Mouse (Mus musculus): ENCODE measurements around the gene Adipoq. TPM values are rescaled to one million over a fixed set of nuclear protein-coding genes. Genes with fewer than 3 reads are reported as not detected.
A peak's percentile ranks its signal among the peaks of the same experiment; 100 is the strongest.

Adipoq gene
- polyA plus RNA-seq, 1 experiment: 5.8 TPM

DNA sequence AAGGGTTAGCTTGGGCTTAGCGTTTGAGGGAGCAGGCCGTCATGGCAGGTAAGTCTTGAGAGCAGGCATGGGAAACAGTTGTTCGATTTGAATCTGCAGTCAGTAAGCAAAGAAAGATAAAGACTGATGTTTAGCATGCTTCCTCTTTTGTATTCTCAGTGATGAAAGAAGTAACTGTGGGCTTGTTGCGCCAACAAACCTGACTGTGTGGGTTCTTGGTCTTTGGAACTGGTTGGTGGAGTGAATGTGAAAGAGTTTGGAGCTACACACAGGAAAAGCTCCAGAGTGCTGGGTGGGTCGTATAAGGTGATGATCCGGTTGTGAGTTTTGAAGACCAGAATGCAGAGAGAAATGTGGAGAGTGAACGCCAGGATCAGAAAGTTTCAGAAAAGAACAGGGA, 49.3 kb downstream of the Adipoq start:
- TF ChIP-seq POLR2A (IDR thresholded peaks at IDR 0.05; ENCODE audit: low read depth, low read length) (no peak), CTCF (IDR thresholded peaks at IDR 0.05; ENCODE audit: extremely low read depth, insufficient read depth, insufficient read length, insufficient replicate concordance) (no peak)
- Histone ChIP-seq H3K27me3 (ENCODE audit: control insufficient read depth, insufficient read depth, low read length) (no peaks in the 10 kb centered on the region), H3K4me1 (ENCODE audit: control insufficient read depth, insufficient read depth, insufficient read length) (peaks cover 4% of the 10 kb centered on the region; the same call in 1 of the 2 replicates), H3K27ac (ENCODE audit: insufficient read depth, low read length) (peak overlapping the region; percentile 65), H3K36me3 (ENCODE audit: control insufficient read depth, insufficient read depth, low read length) (no peaks in the 10 kb centered on the region), H3K4me3 (ENCODE audit: extremely low read depth, insufficient read depth, insufficient read length) (peak overlapping the region; percentile 2; the same call in 1 of the 2 replicates)
- WGBS: 41% methylated on average over 7 of the region's 7 CpGs
- DNase-seq (ENCODE audit: low read depth in 1 of 2, low spot score in 2 of 2): no peak

DNA sequence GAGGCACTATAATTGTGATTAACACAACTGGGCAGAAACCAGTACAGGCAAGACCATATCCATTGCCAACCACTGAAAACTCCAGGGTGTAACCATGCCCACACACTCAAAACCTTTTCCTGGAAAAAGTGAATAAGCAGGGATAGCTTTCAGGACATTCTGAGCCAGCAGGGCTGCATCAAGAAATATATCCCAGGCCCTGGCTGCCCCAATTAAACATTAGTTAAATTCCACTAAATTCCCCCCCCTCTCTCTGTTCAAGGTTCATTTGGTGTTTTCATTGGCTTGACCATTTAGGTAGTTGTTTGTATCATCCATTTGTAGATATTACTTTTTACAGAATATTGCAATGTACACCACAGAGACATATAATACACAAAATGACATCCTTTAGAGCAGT, 50.0 kb downstream of the Adipoq start:
- TF ChIP-seq CTCF (IDR thresholded peaks at IDR 0.05; ENCODE audit: extremely low read depth, insufficient read depth, insufficient read length, insufficient replicate concordance) (no peak), POLR2A (IDR thresholded peaks at IDR 0.05; ENCODE audit: low read depth, low read length) (no peak)
- H3K27me3 ChIP-seq (ENCODE audit: control insufficient read depth, insufficient read depth, low read length): no peaks in the 10 kb centered on the region
- H3K36me3 ChIP-seq (ENCODE audit: control insufficient read depth, insufficient read depth, low read length): no peaks in the 10 kb centered on the region
- no peak overlapping the region for H3K27ac ChIP-seq (ENCODE audit: insufficient read depth, low read length)
- peaks cover 4% of the 10 kb centered on the region; the same call in 1 of the 2 replicates for H3K4me1 ChIP-seq (ENCODE audit: control insufficient read depth, insufficient read depth, insufficient read length)
- no peak for DNase-seq (ENCODE audit: low read depth in 1 of 2, low spot score in 2 of 2)
- no peak overlapping the region for H3K4me3 ChIP-seq (ENCODE audit: extremely low read depth, insufficient read depth, insufficient read length)

DNA sequence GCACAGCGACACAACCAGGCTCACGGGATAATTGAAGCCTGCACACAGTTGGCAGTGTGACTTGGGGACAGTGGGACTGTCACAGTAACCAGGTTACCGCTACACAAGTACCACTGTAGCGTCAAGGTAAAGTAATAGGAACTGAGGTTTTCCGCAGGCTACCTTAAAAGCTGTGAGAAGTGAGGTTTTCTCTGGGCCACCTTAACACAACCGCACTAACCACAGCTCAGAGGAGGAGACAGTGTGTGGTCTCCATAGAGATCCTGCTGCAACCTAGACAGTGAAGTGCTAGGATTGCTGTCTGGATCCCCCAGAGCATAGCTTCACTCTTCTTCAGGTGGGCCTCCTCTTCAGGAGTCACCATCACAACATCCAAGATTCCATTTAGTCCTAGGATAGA, 50.5 kb downstream of the Adipoq start:
- WGBS: 69% methylated on average over 6 of the region's 6 CpGs
- DNase-seq (ENCODE audit: low read depth in 1 of 2, low spot score in 2 of 2): no peak
- H3K27me3 ChIP-seq (ENCODE audit: control insufficient read depth, insufficient read depth, low read length): no peaks in the 10 kb centered on the region
- no peak overlapping the region for H3K4me3 ChIP-seq (ENCODE audit: extremely low read depth, insufficient read depth, insufficient read length)
- TF ChIP-seq POLR2A (IDR thresholded peaks at IDR 0.05; ENCODE audit: low read depth, low read length) (no peak), CTCF (IDR thresholded peaks at IDR 0.05; ENCODE audit: extremely low read depth, insufficient read depth, insufficient read length, insufficient replicate concordance) (no peak)
- H3K36me3 ChIP-seq (ENCODE audit: control insufficient read depth, insufficient read depth, low read length): no peaks in the 10 kb centered on the region
- H3K27ac ChIP-seq (ENCODE audit: insufficient read depth, low read length): no peak overlapping the region
- peaks cover 4% of the 10 kb centered on the region; the same call in 1 of the 2 replicates for H3K4me1 ChIP-seq (ENCODE audit: control insufficient read depth, insufficient read depth, insufficient read length)

DNA sequence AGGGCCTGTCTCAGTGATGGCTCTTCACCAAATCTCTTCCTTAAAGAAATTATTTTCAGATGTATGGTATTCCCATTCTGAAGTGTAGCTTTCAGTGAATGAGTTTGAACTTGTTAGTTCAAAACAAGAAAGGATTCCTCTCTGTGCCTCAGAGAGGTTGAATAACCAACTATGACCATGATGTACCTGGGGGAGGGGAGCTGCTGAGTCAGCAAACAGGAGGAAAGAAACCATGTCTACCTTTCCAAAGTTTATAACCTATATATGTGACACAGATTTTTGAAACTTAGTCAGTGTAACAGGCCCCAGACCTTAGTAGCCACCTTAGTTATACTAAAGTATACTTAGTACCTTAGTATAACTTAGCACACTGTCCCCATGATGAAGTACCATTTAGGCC, 55.2 kb downstream of the Adipoq start:
- H3K27ac ChIP-seq (ENCODE audit: insufficient read depth, low read length): no peak overlapping the region
- no peaks in the 10 kb centered on the region for H3K27me3 ChIP-seq (ENCODE audit: control insufficient read depth, insufficient read depth, low read length)
- H3K4me3 ChIP-seq (ENCODE audit: extremely low read depth, insufficient read depth, insufficient read length): no peak overlapping the region
- no peaks in the 10 kb centered on the region for H3K36me3 ChIP-seq (ENCODE audit: control insufficient read depth, insufficient read depth, low read length)
- TF ChIP-seq CTCF (IDR thresholded peaks at IDR 0.05; ENCODE audit: extremely low read depth, insufficient read depth, insufficient read length, insufficient replicate concordance): no peak
- no peak for TF ChIP-seq POLR2A (IDR thresholded peaks at IDR 0.05; ENCODE audit: low read depth, low read length)
- H3K4me1 ChIP-seq (ENCODE audit: control insufficient read depth, insufficient read depth, insufficient read length): no peaks in the 10 kb centered on the region; the same call in 1 of the 2 replicates
- DNase-seq (ENCODE audit: low read depth in 1 of 2, low spot score in 2 of 2): no peak

Other genes with a start within 250 kb of the Adipoq start
- 0.12 TPM in 1 of 2 replicates, not detected in the other for gene Fetub, start 228.2 kb upstream of the Adipoq start, polyA plus RNA-seq (2012; rRNA removed)
- gene Hrg, start 195.5 kb upstream of the Adipoq start, polyA plus RNA-seq (2012; rRNA removed): not detected in 2 replicates
- not detected in 2 replicates for gene Kng2, start 117.1 kb upstream of the Adipoq start, polyA plus RNA-seq (2012; rRNA removed)
- gene Kng1, start 88.7 kb upstream of the Adipoq start, polyA plus RNA-seq (2012; rRNA removed): 0.04 TPM in 1 of 2 replicates, not detected in the other
- gene Eif4a2, start 39.1 kb upstream of the Adipoq start, polyA plus RNA-seq (2012; rRNA removed): 51.0 and 62.8 TPM in 2 replicates
- 0.22 and 0.63 TPM in 2 replicates for gene Rfc4, start 18.8 kb upstream of the Adipoq start, polyA plus RNA-seq (2012; rRNA removed)
- 30.5 and 33.1 TPM in 2 replicates for gene St6gal1, start 78.2 kb downstream of the Adipoq start, polyA plus RNA-seq (2012; rRNA removed)